Mouse (Mus musculus) heart, embryonic 15.5 days (tissue): Measurements from ENCODE around the gene Pafah1b2. TPM values are rescaled to one million over a fixed set of nuclear protein-coding genes. Genes with fewer than 3 reads are reported as not detected.

ENCODE experiments used
- ATAC-seq: fragments of 200-750 bp; cut with Nextera tagmentation; replicated peaks from 2 replicates; pipeline ENCODE4 v1.8.0; 2017; ENCODE audit warnings: low read depth, moderate TSS enrichment; ENCODE audit not compliant: insufficient number of reproducible peaks, insufficient read depth, low FRiP score
- H3K27ac ChIP-seq: fragments of 300-500 bp; sonication (generic); 2 replicates; pipeline ENCODE4 v1.5.1; 2015; ENCODE audit warnings: mild to moderate bottlenecking, inconsistent platforms
- H3K27me3 ChIP-seq: fragments of 300-500 bp; sonication (generic); 2 replicates; pipeline ENCODE4 v1.6.1; 2015; ENCODE audit warnings: inconsistent platforms
- H3K36me3 ChIP-seq: fragments of 300-500 bp; sonication (generic); 2 replicates; pipeline ENCODE4 v1.6.1; 2015; ENCODE audit warnings: mild to moderate bottlenecking, inconsistent platforms
- H3K4me1 ChIP-seq: fragments of 300-500 bp; sonication (generic); replicated peaks from 2 replicates; pipeline ENCODE4 v1.6.1; 2015; ENCODE audit warnings: inconsistent platforms
- H3K4me2 ChIP-seq: fragments of 300-500 bp; sonication (generic); 2 replicates; pipeline ENCODE4 v1.6.1; 2015; ENCODE audit warnings: inconsistent platforms, mild to moderate bottlenecking, moderate library complexity
- H3K4me3 ChIP-seq: fragments of 300-500 bp; sonication (generic); 2 replicates; pipeline ENCODE4 v1.5.1; 2015; ENCODE audit warnings: mild to moderate bottlenecking, inconsistent platforms
- H3K9ac ChIP-seq: fragments of 300-500 bp; sonication (generic); 2 replicates; pipeline ENCODE4 v1.6.1; 2015; ENCODE audit warnings: mild to moderate bottlenecking, inconsistent platforms
- H3K9me3 ChIP-seq: fragments of 300-500 bp; sonication (generic); replicated peaks from 2 replicates; pipeline ENCODE4 v1.6.1; 2016; ENCODE audit warnings: inconsistent platforms
- WGBS: fragments of 180-500 bp; shearing (Covaris S2); methylation state at CpG from one replicate; pipeline ENCODE4 v1.1.7; 2015; ENCODE audit warnings: mixed read lengths; 5-methylcytosine and 5-hydroxymethylcytosine counted together
- polyA plus RNA-seq: library from polyadenylated mRNA; unstranded; fragments of >200 nt; fragmentation: Nextera tagmentation; extraction: Ambion mirVana; gene quantifications from 2 replicates; pipeline ENCODE4 v1.2.1, GENCODE M21; 2015

Pafah1b2 gene
- polyA plus RNA-seq, 1 experiment from 2014 or later: 105 TPM

GRCm38 (mm10) chr9:46041186-46041585 is 28.7 kb upstream of the Pafah1b2 start:
- H3K4me3 ChIP-seq: no peak overlapping the region
- H3K4me1 ChIP-seq: peaks cover 7% of the 10 kb centered on the region
- no peaks in the 10 kb centered on the region for H3K9me3 ChIP-seq
- H3K9ac ChIP-seq: no peak overlapping the region
- WGBS: 67% methylated on average over 2 of the region's 2 CpGs
- ATAC-seq: no peak
- no peaks in the 10 kb centered on the region for H3K27me3 ChIP-seq
- no peak overlapping the region for H3K4me2 ChIP-seq
- H3K27ac ChIP-seq: no peak overlapping the region
- no peaks in the 10 kb centered on the region for H3K36me3 ChIP-seq

GRCm38 (mm10) chr9:46038786-46039185 is 26.3 kb upstream of the Pafah1b2 start:
- Histone ChIP-seq H3K36me3 (no peaks in the 10 kb centered on the region), H3K4me2 (no peak overlapping the region), H3K9me3 (no peaks in the 10 kb centered on the region), H3K4me1 (peaks cover 17% of the 10 kb centered on the region), H3K27me3 (no peaks in the 10 kb centered on the region), H3K27ac (no peak overlapping the region), H3K9ac (no peak overlapping the region), H3K4me3 (no peak overlapping the region)
- 86% methylated on average over 13 of the region's 13 CpGs for WGBS
- 0 out of 2 replicates have a peak, but pooled peaks have one; percentile 27 for ATAC-seq

GRCm38 (mm10) chr9:46036881-46037280 is 24.4 kb upstream of the Pafah1b2 start:
- Histone ChIP-seq H3K27ac (no peak overlapping the region), H3K36me3 (no peaks in the 10 kb centered on the region), H3K4me2 (no peak overlapping the region), H3K4me1 (peaks cover 35% of the 10 kb centered on the region), H3K4me3 (no peak overlapping the region), H3K9ac (no peak overlapping the region), H3K27me3 (no peaks in the 10 kb centered on the region), H3K9me3 (no peaks in the 10 kb centered on the region)
- ATAC-seq: no peak
- WGBS: 93% methylated on average over 8 of the region's 8 CpGs

- Histone ChIP-seq H3K27me3 (no peaks in the 10 kb centered on the region), H3K4me2 (no peak overlapping the region), H3K4me1 (peaks cover 48% of the 10 kb centered on the region), H3K9ac (no peak overlapping the region), H3K27ac (no peak overlapping the region), H3K9me3 (no peaks in the 10 kb centered on the region), H3K4me3 (no peak overlapping the region), H3K36me3 (no peaks in the 10 kb centered on the region)
- 51% methylated on average over 9 of the region's 9 CpGs for WGBS
- no peak for ATAC-seq
Measured at GRCm38 (mm10) chr9:46035290-46035871, 22.9 kb upstream of the Pafah1b2 start.

GRCm38 (mm10) chr9:46033862-46034261 is 21.4 kb upstream of the Pafah1b2 start:
- Histone ChIP-seq H3K27me3 (no peaks in the 10 kb centered on the region), H3K36me3 (no peaks in the 10 kb centered on the region), H3K27ac (no peak overlapping the region), H3K4me1 (peaks cover 54% of the 10 kb centered on the region), H3K4me3 (no peak overlapping the region), H3K4me2 (no peak overlapping the region), H3K9me3 (no peaks in the 10 kb centered on the region), H3K9ac (no peak overlapping the region)
- ATAC-seq: no peak
- WGBS: 73% methylated on average over 3 of the region's 3 CpGs

GRCm38 (mm10) chr9:46033058-46033457 is 20.6 kb upstream of the Pafah1b2 start:
- no peak for ATAC-seq
- Histone ChIP-seq H3K4me2 (no peak overlapping the region), H3K4me3 (no peak overlapping the region), H3K27ac (peak overlapping the region; percentile 60), H3K9ac (no peak overlapping the region), H3K27me3 (no peaks in the 10 kb centered on the region), H3K4me1 (peaks cover 53% of the 10 kb centered on the region), H3K36me3 (no peaks in the 10 kb centered on the region), H3K9me3 (no peaks in the 10 kb centered on the region)
- 42% methylated on average over 1 of the region's 1 CpGs for WGBS

- peak overlapping the region; percentile 23 for H3K4me2 ChIP-seq
- 0 out of 2 replicates have a peak, but pooled peaks have one; percentile 58 for ATAC-seq
- WGBS: 30% methylated on average over 6 of the region's 6 CpGs
Measured at GRCm38 (mm10) chr9:46032190-46032589, 19.7 kb upstream of the Pafah1b2 start.

GRCm38 (mm10) chr9:46030968-46031367 is 18.5 kb upstream of the Pafah1b2 start:
- no peak overlapping the region for H3K4me3 ChIP-seq
- no peaks in the 10 kb centered on the region for H3K36me3 ChIP-seq
- H3K27ac ChIP-seq: peak overlapping the region; percentile 60
- no peak overlapping the region for H3K4me2 ChIP-seq
- H3K4me1 ChIP-seq: peaks cover 53% of the 10 kb centered on the region
- 54% methylated on average over 6 of the region's 6 CpGs for WGBS
- H3K9ac ChIP-seq: no peak overlapping the region
- H3K9me3 ChIP-seq: no peaks in the 10 kb centered on the region
- no peaks in the 10 kb centered on the region for H3K27me3 ChIP-seq
- ATAC-seq: no peak

More at GRCm38 (mm10) chr9:46032190-46032589, 19.7 kb upstream of the Pafah1b2 start:
- no peak overlapping the region for H3K9ac ChIP-seq
- H3K27ac ChIP-seq: peak overlapping the region; percentile 60
- H3K36me3 ChIP-seq: no peaks in the 10 kb centered on the region
- no peaks in the 10 kb centered on the region for H3K9me3 ChIP-seq
- H3K4me1 ChIP-seq: peaks cover 53% of the 10 kb centered on the region
- H3K4me3 ChIP-seq: no peak overlapping the region
- H3K27me3 ChIP-seq: no peaks in the 10 kb centered on the region

- Histone ChIP-seq H3K27me3 (no peaks in the 10 kb centered on the region), H3K36me3 (no peaks in the 10 kb centered on the region), H3K4me3 (no peak overlapping the region), H3K9me3 (no peaks in the 10 kb centered on the region), H3K4me2 (no peak overlapping the region), H3K4me1 (peaks cover 46% of the 10 kb centered on the region), H3K9ac (no peak overlapping the region), H3K27ac (no peak overlapping the region)
- ATAC-seq: no peak
- WGBS: 76% methylated on average over 5 of the region's 5 CpGs
Measured at GRCm38 (mm10) chr9:46030184-46030583, 17.7 kb upstream of the Pafah1b2 start.

- WGBS: 70% methylated on average over 6 of the region's 6 CpGs
- no peaks in the 10 kb centered on the region for H3K9me3 ChIP-seq
Measured at GRCm38 (mm10) chr9:46029534-46029933, 17.0 kb upstream of the Pafah1b2 start.

GRCm38 (mm10) chr9:46027994-46028393 is 15.5 kb upstream of the Pafah1b2 start:
- WGBS: 51% methylated on average over 8 of the region's 8 CpGs
- Histone ChIP-seq H3K9me3 (no peaks in the 10 kb centered on the region), H3K36me3 (no peaks in the 10 kb centered on the region), H3K4me2 (no peak overlapping the region), H3K9ac (no peak overlapping the region), H3K4me1 (peaks cover 38% of the 10 kb centered on the region), H3K4me3 (no peak overlapping the region), H3K27me3 (no peaks in the 10 kb centered on the region), H3K27ac (no peak overlapping the region)
- ATAC-seq: no peak

More at GRCm38 (mm10) chr9:46029534-46029933, 17.0 kb upstream of the Pafah1b2 start:
- no peak overlapping the region for H3K4me3 ChIP-seq
- H3K4me1 ChIP-seq: peaks cover 43% of the 10 kb centered on the region
- no peak overlapping the region for H3K4me2 ChIP-seq
- H3K27ac ChIP-seq: no peak overlapping the region
- H3K9ac ChIP-seq: no peak overlapping the region
- no peaks in the 10 kb centered on the region for H3K27me3 ChIP-seq
- ATAC-seq: no peak
- no peaks in the 10 kb centered on the region for H3K36me3 ChIP-seq
